ENCODE assay signal across 7 mouse cellular contexts in the genomic region with DNA sequence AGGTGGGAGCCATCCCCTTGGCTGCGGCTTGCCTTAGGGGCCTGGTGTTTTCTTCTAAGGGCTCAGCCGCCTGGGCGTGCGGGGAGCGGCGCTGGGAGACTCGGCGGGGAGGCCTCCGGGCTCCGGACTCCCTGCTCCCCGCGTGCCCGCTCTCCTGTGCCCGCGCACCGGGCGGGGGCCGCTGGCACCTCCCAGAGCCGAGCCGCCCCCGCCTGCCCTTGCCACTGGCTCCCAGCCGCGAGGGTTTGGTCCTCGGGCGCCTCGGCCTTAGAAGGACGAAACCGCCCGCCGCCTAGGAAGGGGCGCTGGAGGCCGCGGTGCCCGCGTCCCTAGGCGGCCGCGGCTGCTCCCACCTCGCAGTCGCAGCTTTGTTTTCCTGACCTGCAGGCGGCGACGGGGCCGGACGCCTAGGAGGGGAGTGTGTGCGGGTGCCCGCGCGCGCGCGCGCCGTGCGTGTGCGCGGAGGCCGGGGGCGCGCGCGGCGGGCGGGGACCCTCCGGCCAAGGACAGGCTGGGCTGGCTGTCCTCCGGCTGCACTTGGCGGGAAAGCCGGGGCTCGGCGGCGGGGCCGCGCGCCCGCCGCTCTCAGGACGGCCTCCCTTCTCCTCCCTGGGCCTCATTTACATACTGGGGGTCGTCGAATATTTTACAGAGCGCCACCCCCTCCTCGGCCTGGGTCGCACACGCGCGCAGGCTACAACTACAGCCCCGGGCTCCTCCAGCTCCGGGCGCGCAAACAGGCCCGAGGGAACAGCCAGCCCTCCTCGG.
DNase-seq lines count a peak whose midpoint lies in the region; ATAC-seq and TF ChIP-seq lines count a peak whose summit lies in the region.

No protein-coding gene starts in this region.

- no peaks in the 10 kb centered on the region for H3K9me3 ChIP-seq in heart, postnatal 0 days (replicated peaks; ENCODE audit: control insufficient read depth, low read length)
- H3K9me3 ChIP-seq in stomach, embryonic 15.5 days = no peaks in the 10 kb centered on the region

- peak; percentile 89 for DNase-seq in Muller cell, postnatal 12 days (ENCODE audit: inconsistent ontology term)
- DNase-seq in heart, postnatal 0 days (ENCODE audit: low spot score) = peak; percentile 18
- DNase-seq in layer of hippocampus, postnatal 10 days (ENCODE audit: low spot score in 2 of 2) = peak; percentile 74 to 84
- DNase-seq in mesoderm, embryonic 11.5 days (ENCODE audit: low read depth, low spot score) = peak; percentile 87

- peak; percentile 22 for ATAC-seq in CD4-positive, CD25-positive, alpha-beta regulatory T cell, adult 4 months
- peak; percentile 19 for ATAC-seq in common myeloid progenitor, adult 5-6 weeks (replicated peaks; ENCODE audit: low read depth, poor library complexity, severe bottlenecking)
- ATAC-seq in heart, postnatal 0 days (ENCODE audit: insufficient read depth, low read depth) = peak; percentile 76
- ATAC-seq in stomach, embryonic 15.5 days (ENCODE audit: insufficient read depth, low FRiP score, low read depth) = peak; percentile 80

- peak overlapping the region; percentile 93 for H3K4me2 ChIP-seq in heart, postnatal 0 days (ENCODE audit: low read depth, low read length)
- H3K4me2 ChIP-seq in stomach, embryonic 15.5 days = peak overlapping the region; percentile 95

- TF ChIP-seq EP300 in heart, postnatal 0 days (IDR thresholded peaks at IDR 0.05; ENCODE audit: low read depth) = no peak

- peaks cover 9% of the 10 kb centered on the region for H3K4me1 ChIP-seq in heart, postnatal 0 days (ENCODE audit: control insufficient read depth, insufficient read depth)
- H3K4me1 ChIP-seq in stomach, embryonic 15.5 days = peaks cover 12% of the 10 kb centered on the region; the same call in 1 of the 2 replicates

- TF ChIP-seq CTCF in heart, postnatal 0 days (IDR thresholded peaks at IDR 0.05; ENCODE audit: low read depth) = no peak

- peak overlapping the region; percentile 64 for H3K4me3 ChIP-seq in heart, postnatal 0 days (ENCODE audit: low read depth, low read length)
- H3K4me3 ChIP-seq in stomach, embryonic 15.5 days (replicated peaks) = peak overlapping the region; percentile 52

- under 1% methylated on average over 47 of the region's 91 CpGs for WGBS in heart, postnatal 0 days
- WGBS in stomach, embryonic 15.5 days = under 1% methylated on average over 76 of the region's 91 CpGs

- H3K9ac ChIP-seq in heart, postnatal 0 days (replicated peaks; ENCODE audit: low read depth, low read length) = peak overlapping the region; percentile 49; the same call in 1 of the 2 replicates
- peak overlapping the region; percentile 32; the same call in 1 of the 2 replicates for H3K9ac ChIP-seq in stomach, embryonic 15.5 days

- peak overlapping the region; percentile 59 for H3K27ac ChIP-seq in heart, postnatal 0 days (ENCODE audit: low read depth)
- peak overlapping the region; percentile 40; the same call in 1 of the 2 replicates for H3K27ac ChIP-seq in stomach, embryonic 15.5 days

- H3K27me3 ChIP-seq in heart, postnatal 0 days (ENCODE audit: control insufficient read depth, insufficient read depth, low read length) = peaks cover 96% of the 10 kb centered on the region
- peaks cover 67% of the 10 kb centered on the region for H3K27me3 ChIP-seq in stomach, embryonic 15.5 days (replicated peaks)

- H3K36me3 ChIP-seq in heart, postnatal 0 days (replicated peaks; ENCODE audit: control insufficient read depth, insufficient read depth, low read length) = no peaks in the 10 kb centered on the region
- H3K36me3 ChIP-seq in stomach, embryonic 15.5 days = no peaks in the 10 kb centered on the region

Comparison
In these comparisons a context has a peak if more than half of its experiments do, and no peak if none do; other contexts are left out.
1. Peak in every context shown above with its lines: DNase-seq, ATAC-seq, H3K4me3 ChIP-seq and H3K27ac ChIP-seq.
2. ATAC-seq: peak in every context shown above with its lines; median percentile 80 in stomach, embryonic 15.5 days; 76 in heart, postnatal 0 days; 22 in CD4-positive, CD25-positive, alpha-beta regulatory T cell, adult 4 months; 19 in common myeloid progenitor, adult 5-6 weeks.
3. DNase-seq: peak in every context shown above with its lines; median percentile 89 in Muller cell, postnatal 12 days; 87 in mesoderm, embryonic 11.5 days; 79 in layer of hippocampus, postnatal 10 days; 18 in heart, postnatal 0 days.